Mouse (Mus musculus) activated CD4-positive, CD25-positive, alpha-beta regulatory T cell, adult 4 months (primary cell): ENCODE measurements around the gene Ggta1. TPM values are rescaled to one million over a fixed set of nuclear protein-coding genes. Genes with fewer than 3 reads are reported as not detected.

Experiments
- ATAC-seq: one replicate; pipeline ENCODE4 v1.8.0; 2017
- polyA plus RNA-seq, 2 experiments: library from polyadenylated mRNA; unstranded; fragments of 100-300 nt; shearing (Covaris generic); gene quantifications; one replicate each; pipeline ENCODE4 v1.2.1; 2017

Ggta1 gene
- polyA plus RNA-seq = 10 to 100 TPM; 19.3 to 23.3 TPM

DNA sequence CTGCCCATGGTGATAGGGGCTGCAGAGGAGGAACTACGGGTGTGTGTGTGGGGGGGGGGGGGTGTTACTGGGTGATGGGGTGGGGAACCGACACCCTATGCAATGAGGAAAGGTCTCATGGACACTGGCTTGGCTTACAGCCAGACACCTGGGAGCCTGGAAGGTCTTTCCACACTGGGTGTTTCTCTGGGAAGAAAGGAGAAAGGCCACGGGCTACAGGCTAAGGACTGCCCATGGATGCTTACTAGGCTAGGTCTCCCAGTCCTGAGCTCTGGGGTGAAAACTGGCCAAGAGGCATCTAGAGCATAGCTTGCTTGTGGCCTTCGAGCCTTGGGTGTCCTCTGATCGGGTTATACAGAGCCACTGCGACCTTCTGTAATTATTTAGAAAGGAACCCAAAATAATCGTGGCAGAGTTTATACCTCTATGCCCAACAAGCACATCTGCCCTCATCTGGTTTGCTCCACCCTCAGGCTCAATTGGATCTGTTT lies at the start of gene Ggta1:
Gene Ggta1, minus strand, starts transcription at position 441 of the 491 bp plus-strand sequence.
- no peak for ATAC-seq

DNA sequence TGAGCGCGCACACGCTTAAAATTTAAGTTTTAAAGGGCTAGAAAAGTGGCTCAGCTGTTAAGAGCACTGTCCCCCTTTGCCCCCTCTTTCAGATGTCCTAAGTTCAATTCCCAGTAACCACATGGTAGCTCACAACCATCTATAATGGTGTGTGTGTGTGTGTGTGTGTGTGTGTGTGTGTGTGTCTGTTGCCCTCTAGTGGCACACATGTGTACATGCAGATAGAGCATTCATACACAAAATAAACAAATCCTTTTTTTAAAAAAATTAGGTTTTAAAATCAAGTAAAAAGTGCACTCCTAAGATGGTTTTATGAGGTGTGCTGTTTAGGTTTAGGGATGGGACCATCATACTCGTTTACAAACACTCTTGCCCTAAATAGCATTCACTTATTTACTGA lies 49.2 kb upstream of the Ggta1 start:
- ATAC-seq = no peak

DNA sequence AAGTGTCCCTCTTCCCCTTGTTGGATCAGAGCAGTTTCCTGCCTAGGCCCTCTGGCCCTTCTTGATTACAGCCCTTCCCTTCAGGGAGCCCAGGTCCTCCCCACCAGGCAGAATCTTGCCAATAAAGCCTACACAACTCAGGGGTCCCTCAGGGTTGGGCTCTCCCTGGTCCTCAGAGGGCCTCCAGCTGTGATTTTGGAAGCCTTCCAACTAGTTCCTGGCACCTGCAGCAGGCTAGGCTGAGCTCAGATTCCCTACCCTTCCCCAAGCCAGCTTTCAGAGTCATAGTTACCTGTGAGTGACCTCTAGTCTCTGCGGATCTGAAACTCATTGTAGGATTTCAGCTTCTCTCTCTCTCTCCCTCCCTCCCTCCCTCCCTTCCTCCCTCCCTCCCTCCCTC lies 47.9 kb upstream of the Ggta1 start:
- no peak for ATAC-seq

DNA sequence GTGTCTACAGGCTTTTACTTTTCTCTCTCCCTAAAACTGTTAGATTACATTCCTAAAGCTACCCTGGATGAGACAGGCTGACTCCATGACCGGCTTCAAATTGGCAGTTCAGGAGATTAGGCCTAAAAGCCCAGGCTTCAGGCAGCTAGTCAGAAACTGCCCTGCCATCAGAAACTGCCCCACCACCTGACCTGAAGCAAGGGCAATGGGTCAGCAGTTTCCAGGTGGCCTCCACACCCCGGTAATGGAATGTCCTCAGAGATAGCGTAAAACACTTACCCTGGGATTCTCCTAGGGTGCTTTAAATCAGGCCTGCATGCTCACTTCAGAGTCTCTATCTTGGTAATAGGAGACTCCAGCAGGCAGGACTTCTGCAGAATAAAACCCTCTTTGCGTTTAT lies 46.9 kb upstream of the Ggta1 start:
- no peak for ATAC-seq

DNA sequence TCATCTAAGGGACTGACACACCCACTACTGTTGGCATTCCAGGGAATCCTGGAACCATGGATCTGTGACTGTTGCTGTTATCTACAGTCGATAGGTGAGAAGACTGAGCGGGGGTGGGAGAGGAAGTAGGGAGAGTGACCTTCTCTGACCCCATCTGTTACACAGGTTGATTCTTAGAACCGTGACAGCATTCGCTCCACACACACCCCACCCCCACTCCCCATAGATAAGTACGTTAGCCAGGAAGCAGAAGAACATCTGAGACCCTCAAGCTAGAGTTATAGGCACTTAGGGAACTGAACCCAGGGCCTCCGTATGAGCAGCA lies 46.3 kb upstream of the Ggta1 start:
- no peak for ATAC-seq

DNA sequence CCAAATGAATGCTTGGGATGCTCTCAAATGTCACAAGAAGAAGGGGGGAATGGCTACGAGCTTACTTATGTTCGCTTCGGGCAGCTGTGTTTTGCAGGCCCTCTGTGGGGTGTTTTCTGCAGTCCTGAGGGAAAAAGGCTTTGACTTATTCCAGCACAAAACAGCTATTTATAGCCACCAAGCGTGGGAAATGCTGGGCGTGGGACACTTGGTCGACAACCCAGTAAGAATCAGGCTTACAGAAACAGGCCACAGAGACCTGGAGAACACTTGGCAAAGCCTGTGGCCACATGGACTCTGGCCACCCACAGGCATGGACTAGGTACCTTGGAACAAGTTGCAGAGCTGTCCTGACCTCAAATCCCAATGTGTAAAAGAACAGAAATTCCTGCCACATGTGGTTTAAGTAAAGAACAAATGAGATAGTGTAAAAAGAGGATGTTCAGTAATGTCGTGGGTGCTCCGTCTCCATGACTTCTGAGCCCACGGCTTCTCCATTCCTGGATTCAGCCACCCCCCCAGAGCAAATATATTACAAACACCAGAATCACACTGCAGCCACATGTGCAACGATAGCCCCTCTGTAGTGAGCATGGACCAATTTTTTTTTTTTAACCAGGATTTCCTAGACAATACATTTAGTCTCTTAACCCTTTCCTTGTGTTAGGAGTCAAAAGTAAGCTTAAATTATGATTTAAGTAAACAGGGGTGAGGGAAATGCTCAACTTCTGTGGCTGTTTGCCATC lies 45.7 kb upstream of the Ggta1 start:
- ATAC-seq = no peak

DNA sequence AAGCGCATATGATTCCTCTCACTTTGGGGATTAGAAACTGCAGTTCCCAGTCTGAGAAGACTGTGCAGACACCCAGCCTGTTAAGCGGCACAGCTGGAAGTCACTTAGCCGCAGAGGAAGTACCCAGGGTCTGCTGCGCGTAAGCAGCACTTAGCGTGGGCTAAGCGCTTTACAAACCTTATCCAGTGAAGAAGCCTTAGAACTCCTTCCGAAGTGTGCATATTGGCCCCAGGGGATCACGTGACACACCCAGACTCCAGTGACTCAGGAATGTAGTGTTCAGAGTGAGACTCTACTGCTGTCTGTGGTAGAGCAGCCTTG lies 44.1 kb upstream of the Ggta1 start:
- ATAC-seq = peak; percentile 86

DNA sequence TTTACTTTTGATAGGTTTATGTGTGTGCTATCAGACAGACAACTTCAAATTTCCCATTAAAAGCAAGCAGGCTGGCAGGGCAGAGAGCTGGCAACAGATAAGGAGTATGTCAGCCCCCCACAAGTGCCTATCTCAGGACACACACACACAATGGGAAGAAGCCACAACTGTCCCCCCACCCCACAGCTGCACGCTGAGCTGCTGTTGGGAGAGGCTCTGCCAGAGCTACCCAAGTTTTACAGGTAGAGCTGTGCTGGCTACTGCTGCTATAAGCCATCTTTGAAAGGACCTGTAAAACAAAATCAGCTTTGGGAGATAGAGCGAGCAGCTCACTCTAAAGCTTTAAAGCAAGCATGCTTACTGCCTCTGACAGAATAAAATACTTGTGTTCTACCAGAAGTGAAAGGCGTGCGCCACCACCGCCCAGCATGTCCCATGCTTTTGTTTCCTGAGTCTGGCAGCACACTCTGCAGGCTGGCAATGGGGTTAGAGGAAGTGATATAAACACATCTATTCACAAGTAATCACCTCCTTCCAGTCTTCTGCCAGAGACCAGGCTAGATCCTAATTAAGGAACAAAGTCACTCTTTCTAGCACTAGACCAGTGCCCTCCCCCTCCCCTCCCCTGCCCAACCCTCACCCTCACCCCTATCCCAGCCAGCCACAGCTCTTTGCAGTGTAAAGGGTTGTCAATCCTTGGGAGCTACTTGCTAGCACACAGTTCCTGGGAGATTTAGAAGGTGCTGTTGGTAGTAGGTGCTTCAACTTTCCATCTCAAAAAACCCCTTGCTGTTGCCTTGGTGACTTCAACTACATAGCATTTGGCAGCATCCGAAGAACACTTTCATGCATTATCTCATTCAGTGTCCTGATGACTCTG lies 43.5 kb upstream of the Ggta1 start:
- ATAC-seq = no peak

DNA sequence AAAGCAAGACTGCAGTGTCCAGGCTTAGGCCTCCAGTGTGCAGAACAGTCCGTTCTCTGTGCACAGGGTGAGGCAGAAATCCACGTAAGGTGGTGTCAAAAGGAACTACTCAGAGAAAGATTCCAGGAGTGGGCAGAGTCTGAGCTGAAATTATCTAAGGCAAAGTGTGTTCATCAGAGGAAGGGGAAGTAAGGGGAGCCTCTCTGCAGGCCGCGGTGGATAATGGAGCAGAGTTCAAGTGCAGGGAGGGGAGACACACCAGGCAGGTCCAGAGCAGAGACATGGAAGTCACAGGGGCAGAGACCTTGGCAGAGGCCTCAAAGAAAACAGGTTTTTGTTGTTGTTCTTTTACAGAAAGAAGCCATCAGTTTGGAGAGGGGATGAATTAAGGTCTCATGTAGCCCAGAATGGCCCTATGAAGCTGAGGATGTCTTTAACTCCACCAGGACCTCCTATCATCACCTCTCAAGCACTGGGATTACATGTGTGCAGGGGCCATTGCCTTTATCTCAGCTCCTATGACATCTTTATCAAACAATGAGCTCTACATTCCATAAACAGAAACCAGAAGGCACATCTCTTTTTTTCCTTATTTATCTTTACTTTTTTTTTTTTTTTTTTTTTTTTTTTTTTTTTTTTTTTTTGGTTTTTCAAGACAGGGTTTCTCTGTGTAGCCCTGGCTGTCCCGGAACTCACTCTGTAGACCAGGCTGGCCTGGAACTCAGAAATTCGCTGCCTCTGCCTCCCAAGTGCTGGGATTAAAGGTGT lies 42.7 kb upstream of the Ggta1 start:
- no peak for ATAC-seq

DNA sequence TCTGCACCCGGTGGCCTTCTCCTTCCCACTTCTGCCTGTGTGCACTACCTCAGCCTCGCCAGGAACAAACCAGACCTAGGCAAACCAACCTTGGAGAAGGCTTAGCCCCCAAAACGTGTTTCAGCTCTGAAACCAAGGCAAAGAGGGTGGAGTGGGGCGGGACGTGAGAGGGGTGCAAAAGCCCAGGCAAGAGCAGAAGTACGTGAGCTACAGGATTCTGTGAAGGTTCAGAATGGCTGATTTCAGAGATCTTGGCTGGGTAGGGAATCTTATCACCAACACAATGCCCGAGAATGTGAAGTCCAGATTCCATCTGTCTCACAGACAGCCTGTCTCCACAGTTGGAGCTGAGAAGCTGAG lies 41.4 kb upstream of the Ggta1 start:
- no peak for ATAC-seq

DNA sequence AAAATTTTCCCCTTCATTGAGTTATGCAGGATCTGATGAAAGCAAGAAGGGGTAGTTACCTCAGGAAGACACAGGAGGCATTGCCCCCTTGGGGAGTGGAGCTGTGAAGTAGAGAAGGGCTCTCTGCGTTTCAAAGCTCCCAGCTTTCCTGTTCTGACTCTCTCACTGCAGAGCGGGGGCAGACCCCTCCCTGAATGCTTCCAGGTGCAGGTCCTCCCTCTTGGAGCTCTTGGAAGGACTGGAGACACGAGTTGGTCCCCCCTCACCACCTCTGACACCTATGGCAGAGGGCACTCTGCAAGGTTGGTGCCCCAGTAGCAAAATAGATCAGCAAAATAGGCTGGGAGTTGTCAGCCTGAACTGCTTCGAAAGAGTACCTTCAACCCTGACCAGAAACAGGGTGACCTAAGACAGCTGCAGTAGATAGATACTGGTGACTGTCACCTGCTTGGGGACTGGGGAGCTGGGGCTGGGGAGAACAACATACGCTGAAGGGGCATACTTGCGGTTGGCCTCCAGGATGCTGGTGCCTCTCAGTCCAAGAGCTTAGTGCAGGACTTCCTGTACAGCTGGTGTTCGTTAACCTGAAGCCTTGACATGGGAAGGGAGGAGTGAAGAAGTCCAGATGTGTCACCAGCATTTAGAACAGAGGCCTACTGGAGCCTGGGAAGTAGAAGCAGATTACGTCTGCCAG lies 40.8 kb upstream of the Ggta1 start:
- ATAC-seq = no peak

DNA sequence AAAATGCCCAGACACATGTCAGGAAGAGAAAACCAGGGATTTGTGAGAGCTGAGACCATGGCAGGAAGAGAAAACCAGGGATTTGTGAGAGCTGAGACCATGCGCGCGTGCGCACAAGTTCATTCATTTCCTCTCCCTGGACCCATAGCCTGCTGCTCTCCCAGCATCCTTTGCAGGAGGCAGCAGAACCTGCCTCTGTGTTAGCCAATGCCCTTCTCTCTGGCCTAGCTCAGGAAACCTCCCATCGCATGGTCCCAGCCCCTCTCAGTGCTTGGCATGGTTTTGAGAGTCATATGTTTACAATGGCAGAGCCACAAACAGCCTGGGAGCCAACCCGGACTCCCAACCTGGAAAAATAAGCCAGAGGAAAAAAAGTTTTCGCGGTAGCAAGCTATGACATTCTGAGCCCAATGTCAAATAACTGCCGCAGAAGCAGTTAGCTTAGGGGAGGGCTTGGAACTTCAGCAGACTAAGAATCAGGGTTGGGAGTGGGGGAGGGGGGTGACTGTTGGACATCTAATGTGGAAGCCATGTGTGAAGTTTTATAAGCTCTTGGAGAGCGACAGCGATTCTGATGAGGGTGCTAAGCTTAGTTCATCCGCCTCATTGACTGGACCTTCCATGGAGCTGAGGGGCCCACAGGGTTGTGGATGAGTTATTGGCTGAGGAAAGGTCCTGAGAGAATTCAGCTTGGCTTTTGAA lies 40.1 kb upstream of the Ggta1 start:
- ATAC-seq = no peak

DNA sequence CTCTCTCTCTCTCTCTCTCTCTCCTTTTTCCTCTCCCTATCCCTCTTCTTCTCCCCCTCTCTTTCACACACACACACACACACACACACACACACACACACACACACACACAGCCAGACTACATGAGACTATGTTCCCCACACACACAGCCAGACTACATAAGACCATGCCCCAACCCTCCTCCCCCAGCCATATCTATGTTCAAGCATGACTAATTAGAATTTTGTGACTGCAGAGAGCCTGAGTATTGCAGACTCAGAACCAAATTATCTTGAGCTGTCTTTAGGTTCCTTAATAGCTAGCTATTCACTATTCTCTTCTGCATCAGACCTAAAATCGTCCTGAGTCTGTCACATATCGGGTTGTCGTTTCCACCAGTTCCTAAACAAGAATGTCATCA lies 39.5 kb upstream of the Ggta1 start:
- ATAC-seq = no peak

DNA sequence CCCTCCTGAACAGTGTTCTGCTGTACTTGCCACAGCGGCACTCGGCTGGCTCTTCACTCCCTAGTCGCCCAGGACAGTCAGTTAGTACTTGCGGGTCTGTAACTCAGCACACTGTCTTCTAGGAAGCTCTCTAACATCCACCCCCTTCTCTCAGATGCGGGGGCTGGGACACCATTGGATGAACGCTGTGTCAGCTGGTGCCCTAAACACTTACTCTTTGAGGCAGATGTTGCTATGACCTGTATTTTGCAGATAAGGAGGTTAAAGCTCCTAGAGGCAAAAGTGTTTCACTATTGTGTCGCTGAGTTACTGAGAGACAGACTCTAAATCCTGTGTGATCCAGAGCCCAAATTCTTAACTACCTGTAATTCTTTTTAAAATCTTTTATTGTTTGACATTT lies 36.4 kb upstream of the Ggta1 start:
- no peak for ATAC-seq

DNA sequence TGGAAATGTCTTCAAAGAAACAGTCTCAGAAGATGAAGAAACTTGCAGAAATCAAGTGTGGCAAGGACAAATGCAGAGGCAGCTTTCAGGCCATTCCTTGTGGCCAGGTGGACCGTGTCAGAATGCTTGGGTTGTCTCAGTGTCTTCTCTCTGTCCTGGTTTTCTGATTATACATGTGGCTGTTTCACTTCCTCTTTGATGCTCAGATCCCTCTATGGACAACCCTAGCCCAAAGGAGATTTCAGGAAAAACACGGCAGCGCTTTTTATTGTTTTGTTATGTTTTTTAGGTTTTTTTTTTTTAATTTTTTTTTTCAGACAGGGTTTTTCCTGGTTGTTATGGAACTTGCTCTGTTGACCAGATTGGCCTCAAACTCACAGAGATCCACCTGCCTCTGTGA lies 35.9 kb upstream of the Ggta1 start:
- no peak for ATAC-seq

DNA sequence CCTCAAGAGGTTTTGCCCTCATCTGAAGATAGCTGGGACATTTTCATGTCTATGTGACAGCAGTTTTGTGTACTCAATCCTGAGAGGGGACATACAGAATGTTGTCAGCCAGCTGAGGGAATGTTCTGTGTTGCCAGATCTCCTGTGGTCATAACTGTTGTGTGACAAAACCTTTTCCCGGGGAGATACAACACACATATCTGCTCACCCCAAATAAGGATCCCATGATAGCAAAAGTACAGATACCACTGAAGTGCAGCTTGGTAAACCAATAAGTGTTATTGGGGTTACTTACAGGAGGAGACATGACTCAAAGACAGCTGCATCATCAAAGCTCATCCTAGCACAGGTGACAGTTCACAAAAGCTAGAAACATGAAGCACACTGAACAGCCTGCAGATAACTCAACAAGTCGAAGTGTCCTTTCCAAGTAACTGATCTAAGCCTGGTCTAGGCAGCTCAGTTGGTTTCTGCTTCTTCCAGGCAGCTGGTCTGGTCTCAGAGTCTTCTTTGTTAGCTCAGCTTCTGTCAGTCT lies 34.7 kb upstream of the Ggta1 start:
- no peak for ATAC-seq

DNA sequence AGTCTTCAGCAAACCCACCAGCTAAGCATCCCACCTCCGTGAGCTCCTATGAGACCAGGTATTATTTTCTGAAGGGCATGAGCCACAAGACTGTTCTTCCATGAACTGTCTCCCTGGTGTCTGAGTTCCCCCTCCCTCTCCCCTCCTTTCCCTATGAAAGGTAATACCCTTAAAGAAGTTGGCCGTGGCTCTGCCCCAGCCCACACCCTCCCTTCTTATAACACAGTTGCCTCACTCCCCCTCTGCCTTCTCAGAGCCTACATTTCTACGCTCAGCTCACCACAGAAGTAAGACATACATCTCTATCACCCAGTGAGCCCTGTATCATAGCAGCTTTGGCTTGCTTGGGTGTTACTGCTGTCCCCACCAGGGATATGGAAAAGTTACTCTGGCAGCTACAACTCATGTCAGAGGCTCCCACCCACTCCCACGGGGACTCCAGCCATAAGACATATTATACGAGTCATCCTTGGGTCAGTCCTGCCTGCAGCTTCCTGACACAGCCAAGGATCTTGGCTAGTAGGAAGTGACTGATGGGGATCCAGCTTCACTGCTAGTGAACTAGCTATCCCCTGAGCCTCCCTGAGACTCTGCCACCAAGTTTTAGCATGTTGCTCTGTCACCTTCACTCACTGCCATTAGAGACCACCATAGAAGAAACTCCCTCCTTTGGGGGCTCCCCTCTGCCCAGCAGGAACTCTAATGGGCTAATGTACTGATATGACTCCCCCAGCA lies 33.4 kb upstream of the Ggta1 start:
- peak; percentile 22 for ATAC-seq

DNA sequence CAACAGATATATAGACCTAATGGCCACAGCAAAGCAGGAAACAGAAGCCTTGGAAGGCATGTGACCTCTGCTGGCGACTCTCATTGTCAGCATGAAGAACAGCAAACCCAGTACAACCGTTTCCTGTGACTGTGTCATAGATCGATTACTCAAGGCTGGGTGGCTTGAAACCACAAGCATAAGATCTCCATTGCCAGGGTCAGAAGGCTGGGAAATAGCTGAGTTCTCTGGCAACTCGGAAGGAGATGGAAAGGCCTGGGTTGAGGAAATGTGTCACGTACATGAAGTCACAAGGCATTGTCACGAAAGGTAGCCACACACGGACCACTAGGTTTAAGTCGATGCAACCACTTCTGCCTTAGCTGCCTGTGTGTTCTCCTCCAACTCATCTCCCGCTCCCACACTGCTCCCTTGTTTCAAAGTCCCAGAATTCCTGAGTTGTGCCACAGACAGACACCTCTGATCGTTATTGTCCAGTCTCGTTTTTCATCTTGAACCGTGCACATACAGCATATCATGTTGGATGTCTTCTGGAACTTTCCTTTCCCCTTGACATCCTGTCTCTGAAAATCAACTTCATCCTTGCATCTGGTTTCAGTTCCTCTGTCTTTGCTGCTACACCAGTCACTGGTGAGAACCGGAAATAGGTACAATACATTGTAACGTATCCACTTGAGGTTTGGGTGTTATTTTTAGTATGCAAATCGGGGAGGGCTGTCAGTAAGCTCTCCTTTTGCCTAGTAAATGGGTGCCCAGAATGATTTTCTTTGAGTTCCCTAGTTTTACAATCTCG lies 32.7 kb upstream of the Ggta1 start:
- ATAC-seq = peak; percentile 91

DNA sequence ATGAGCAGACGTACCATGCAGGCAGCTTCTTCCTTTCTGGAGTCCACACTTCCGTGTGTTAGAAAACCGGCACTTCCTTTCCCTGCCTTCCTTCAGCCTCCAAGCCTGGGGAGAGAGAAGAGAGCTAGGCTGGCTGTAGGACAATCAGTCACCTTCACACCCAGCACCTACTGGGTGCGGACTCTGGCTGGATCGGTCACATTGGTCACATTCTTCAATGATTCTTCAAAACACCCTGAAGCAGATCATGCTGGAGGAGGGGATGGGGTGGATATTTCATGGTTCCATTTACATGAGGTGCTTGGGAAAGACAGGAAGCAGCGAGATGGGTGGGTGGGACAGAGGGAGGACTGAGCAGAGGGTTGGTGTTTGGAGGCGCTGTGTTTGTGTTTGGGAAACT lies 30.5 kb upstream of the Ggta1 start:
- no peak for ATAC-seq

DNA sequence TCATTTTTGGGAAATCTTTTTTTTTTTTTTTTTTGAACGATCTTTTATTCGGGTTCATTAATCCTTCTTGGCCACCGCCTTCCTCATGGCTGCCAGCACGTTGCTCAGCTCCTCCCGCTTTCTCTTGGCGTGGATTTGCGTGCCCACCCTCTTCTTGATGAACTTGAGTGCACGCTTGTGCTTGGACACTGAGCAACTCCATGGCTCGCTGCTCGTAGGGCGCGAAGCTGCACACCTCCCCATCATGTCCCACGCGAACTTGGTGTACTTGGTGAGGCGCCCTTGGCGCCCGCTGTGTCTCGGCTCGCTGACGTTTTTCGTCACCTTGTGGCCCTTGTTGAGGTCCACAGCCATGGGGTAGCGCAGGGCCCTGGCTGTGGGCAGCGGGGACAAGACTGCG lies 28.1 kb upstream of the Ggta1 start:
- no peak for ATAC-seq
